Mouse (Mus musculus) spleen, postnatal 36 days (tissue): ENCODE measurements around the gene Cetn4.

ENCODE experiments used
- DNase-seq, 2 experiments: peaks; one replicate each; pipeline ENCODE4 v3.0.0; 2022; ENCODE audit warnings: low spot score in 2 of 2, mixed read lengths in 1 of 2

Cetn4 gene

GRCm38 (mm10) chr3:37312370-37312941, at the start of gene Cetn4, which contains the start of gene Bbs12:
Gene Cetn4 (minus strand): TSS chr3:37312708.
Gene Bbs12 (plus strand): TSS chr3:37312554.
- peak; percentile 91 to 92 for DNase-seq

DNA sequence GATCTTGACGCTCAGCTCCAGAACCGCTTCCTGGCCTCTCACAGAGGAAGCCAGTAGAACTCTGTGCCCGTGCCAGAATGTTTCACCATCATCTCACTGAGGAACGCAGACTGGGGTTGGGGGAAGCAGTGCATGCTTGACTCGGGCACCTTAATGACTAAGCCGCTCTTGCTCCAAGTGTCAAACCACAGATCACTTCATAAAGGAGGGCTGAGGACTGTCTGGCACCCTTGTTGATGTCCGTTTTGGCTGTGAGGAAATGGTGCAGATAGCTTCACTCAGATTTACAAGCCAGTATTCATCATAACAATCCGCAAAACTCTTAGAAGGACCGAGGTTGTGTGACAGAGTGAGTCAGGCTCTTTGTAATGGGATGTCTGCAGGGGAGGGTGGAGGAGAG, 48.2 kb upstream of the Cetn4 start:
- DNase-seq = no peak

DNA sequence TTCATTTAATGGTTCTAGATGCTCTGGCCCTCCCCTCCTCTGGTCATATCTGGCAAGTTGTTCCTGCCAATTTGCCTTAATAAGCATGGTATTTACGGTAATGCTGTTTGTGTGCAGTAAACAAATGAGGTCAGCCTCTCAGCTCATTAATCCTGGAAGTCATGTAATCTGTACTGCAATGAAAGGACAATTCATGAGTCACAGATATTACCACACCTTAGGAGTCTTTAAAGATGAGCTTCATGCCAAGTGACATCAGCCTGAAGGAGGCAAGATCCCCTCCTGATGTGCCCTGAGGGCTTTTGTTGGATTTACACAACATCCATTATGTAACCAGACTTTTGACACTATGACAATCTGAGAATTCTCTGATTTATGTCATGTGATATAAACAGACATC, 42.2 kb upstream of the Cetn4 start:
- no peak for DNase-seq

GRCm38 (mm10) chr3:37353951-37354481, 41.5 kb upstream of the Cetn4 start:
- DNase-seq = no peak

GRCm38 (mm10) chr3:37350386-37350785, 37.9 kb upstream of the Cetn4 start:
- DNase-seq = no peak

DNA sequence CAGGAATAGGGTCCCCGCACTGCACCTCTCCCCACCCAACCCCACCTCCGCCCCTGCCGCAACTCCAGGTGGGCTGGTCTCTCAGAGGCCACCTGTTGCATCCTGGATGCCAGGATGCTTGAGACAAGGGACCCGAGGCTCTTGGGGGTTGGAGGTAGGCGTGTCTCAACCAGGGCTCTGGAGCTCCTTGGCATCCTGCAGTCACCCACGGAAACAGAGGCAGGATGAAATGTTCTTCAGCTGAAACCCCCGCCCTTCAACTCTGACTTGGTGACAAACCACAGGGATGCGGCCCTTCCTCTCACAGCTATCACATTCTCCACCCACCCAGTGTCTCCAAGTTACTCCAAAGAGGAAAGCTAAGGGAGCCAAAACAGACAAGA, 36.6 kb upstream of the Cetn4 start:
- no peak for DNase-seq

GRCm38 (mm10) chr3:37348221-37349165, 36.0 kb upstream of the Cetn4 start, which contains the start of gene Fgf2:
Gene Fgf2 (plus strand): TSS chr3:37348346.
- DNase-seq = no peak

DNA sequence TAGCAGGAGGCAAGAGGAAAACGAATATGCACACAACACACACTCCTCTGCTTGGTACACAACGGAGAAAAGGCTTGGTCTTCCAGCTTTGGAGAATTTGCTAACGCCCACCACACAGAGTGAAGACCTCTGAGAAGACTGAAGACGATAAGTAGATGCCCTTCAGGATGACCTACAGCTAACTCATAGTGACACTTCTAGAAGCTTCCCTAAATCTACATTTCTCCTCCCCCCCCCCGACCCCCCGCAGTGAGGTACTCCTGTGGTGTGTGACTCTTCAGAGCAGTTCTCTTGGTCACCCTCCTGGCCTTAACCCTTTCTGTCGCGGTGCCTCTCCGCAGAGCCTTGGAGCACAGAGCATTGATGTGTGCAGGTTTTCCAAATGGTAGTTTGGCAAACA, 35.2 kb upstream of the Cetn4 start:
- DNase-seq = no peak

GRCm38 (mm10) chr3:37342811-37343210, 30.3 kb upstream of the Cetn4 start:
- no peak for DNase-seq

- DNase-seq = no peak
These were observed 28.6 kb upstream of the Cetn4 start for GRCm38 (mm10) chr3:37341110-37341509.

GRCm38 (mm10) chr3:37334053-37334452, 21.5 kb upstream of the Cetn4 start:
- DNase-seq = no peak

- peak in 1 of 2 experiments; percentile 13 for DNase-seq
These were observed 19.5 kb upstream of the Cetn4 start for GRCm38 (mm10) chr3:37331999-37332449.

GRCm38 (mm10) chr3:37329963-37330362, 17.5 kb upstream of the Cetn4 start:
- no peak for DNase-seq

- no peak for DNase-seq
These were observed 16.0 kb upstream of the Cetn4 start for GRCm38 (mm10) chr3:37328489-37328888.

DNA sequence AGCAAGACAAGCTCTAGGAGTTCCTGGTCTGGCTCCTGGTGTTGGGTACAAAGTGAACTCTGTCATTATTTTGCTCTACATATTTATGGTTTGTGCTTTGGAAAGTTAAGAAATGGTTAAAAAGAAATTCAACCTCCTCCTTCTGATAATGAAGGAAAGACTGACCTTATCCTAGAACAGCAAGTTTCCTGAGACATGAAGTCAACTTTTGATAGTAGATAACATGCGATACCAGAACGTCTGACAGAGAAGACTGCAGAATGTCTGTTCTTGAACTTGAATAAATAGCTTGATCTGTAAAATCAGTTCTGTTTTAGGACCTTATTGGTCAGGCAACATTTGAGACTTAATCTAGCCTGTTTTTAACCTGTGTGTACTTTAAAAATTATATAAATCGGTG, 14.1 kb upstream of the Cetn4 start:
- no peak for DNase-seq

DNA sequence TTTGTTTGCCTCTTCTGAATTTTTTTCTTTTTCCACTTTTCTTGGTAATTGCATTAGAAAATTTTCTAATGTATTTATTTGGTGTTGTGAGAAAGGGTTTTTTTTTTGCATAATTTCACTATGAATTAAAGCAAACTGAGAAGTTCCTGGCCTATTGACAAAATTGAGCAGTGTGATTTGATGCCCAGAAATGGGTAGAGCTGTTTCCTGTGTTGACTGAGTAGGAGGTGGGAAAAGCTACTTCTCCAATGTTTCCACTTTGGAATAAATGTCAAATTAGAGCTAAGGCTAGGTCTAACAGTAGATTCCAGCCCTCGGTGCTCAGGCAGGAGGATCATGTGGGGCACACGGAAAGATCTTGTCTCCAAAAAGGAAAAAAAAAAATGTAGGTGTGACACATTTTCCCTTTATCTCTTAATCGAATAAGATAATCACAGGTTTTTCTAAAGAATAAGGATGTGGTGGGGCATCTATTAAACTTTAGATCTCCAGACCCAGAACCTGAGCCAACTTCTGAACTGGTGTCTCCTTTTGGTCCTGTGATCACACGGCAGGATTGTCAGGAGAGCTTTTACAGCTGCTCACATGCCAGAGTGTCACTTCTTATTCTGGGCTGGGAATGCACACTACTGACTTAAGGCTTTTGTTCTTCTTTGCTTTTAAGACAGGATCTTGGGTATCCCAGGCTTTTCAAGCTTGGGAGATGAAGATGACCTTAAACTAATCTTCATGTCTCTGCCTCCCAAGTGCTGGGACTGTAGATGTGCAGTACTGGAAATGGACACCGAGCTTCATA, 13.0 kb upstream of the Cetn4 start:
- no peak for DNase-seq

DNA sequence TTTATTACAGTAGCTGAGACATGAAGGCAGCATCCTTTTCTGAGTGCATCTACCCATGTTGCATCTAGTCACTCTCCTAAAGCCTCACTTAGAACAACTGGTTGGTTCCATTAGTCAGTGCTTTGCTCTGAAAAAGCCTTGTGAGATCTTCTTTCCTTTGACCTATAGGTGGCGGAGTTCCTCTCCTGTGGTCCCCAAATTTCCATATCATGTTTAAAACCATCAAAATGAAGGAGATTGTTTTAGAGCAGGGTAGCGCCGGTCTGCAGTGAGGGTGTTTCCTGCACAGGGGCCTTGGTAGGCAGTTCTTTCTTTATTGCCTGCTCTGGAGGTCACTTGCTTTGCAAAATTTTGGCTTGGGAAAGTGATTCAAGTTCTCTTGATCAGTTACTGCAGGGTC, 11.8 kb upstream of the Cetn4 start:
- no peak for DNase-seq

DNA sequence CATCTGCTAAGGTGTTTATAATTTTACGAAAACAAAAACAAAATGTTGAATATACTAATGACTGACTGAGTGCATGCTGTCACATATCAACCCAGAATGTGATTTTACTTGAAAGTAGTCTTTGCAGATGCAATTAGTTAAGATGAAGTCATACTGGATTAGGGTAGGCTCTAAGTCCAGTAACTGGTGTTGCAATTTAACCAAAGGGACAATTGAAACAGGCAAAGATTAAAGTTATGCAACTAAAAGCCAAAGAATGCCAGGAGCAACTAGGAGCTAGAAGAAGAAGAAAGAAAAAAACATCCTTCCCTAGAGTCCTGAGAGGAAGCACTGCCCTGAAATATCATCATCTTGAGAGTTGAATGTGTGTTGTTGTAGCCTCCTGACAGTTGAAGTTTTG, 3.7 kb upstream of the Cetn4 start:
- no peak for DNase-seq

GRCm38 (mm10) chr3:37313371-37313770, 863 bp upstream of the Cetn4 start:
- DNase-seq = peak; percentile 10 to 22

DNA sequence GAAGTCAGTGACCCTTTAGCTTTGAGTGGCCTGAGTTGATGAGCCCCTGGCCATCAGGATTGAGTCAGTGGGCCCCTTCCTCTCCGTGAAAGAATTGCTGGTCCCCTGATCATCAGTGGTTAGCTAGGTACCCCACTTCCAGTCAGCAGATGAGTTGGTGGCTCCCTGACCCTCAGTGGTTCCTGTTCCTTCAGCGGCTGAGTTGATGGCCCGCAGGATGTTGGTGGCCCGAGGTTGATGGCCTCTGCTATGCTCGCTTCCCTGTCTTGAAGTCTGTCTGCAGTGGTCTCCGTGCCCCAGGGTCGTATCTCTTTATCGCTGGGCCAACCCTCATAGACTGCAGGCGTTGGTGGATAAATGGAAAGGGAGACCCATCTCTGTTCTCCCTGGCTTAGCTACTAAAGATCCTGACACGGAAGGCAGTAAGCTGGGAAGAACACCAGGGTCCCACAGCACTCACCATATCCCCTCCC, 575 bp downstream of the Cetn4 start:
- no peak for DNase-seq

DNA sequence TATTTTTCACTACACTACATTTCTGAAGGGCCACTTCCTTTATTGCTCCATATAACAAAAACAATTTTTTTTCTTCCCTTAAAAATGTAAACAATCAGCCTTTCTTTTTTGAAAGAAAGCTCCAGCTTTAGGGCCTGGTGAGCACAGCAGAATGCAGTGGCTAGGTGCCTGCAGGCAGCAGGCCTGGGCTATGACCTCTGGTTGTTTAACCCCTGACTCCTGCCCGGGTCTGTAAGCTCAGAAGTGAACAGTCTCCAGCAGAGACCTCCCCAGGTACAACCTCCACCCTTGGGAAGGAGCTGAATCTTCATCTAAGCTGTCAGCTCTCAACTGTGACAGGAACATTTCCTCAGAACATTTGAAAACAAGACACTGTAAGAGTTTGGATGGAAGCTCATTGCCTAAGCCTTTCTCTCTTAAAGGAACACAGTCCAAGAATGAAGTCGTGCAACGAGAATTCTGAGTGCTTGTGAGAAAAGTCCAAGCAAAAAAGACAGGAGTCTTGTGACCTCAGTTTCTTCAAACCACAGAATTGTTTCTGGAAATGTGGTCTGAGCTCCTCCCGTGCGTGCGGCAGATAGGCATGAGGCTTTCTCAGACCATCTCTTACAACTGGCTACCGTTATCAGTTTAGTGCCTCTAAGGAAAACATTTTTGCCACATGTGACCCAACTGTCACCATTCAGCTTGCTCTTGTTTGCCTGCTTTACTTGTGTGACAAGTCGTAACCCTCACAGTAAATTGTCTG, 8.9 kb downstream of the Cetn4 start:
- DNase-seq = no peak
